Mouse (Mus musculus): ENCODE data around the gene Crybg1. TPM values are rescaled to one million over a fixed set of nuclear protein-coding genes. Genes with fewer than 3 reads are reported as not detected.
A peak's percentile ranks its signal among the peaks of the same experiment; 100 is the strongest.

Gene Crybg1
- 0.79 and 0.95 TPM in 2 replicates for polyA plus RNA-seq (2016; fragmentation: Nextera tagmentation; extraction: Ambion mirVana)

GRCm38 (mm10) chr10:44148337-44149317 is at the start of gene Crybg1:
TSS of gene Crybg1 (minus strand) at chr10:44148853.
- Histone ChIP-seq H3K27ac (no peak within 1 kb of the TSS), H3K9ac (peak within 1 kb of the TSS; percentile 47; the same call in 1 of the 2 replicates), H3K4me1 (peaks cover 9% of the 10 kb centered on the region; the same call in 1 of the 2 replicates), H3K4me3 (peak within 1 kb of the TSS; percentile 45), H3K36me3 (no peaks in the 10 kb centered on the region), H3K4me2 (replicated peaks) (peak within 1 kb of the TSS; percentile 83), H3K27me3 (peaks cover 8% of the 10 kb centered on the region), H3K9me3 (no peaks in the 10 kb centered on the region)
- ATAC-seq (ENCODE audit: insufficient number of reproducible peaks, insufficient read depth, low FRiP score, low TSS enrichment), result peak; percentile 80; the same call in 1 of the 2 replicates
- 4% methylated on average over 52 of the region's 53 CpGs for WGBS

GRCm38 (mm10) chr10:44177365-44177764 is 28.7 kb upstream of the Crybg1 start:
- Histone ChIP-seq H3K9me3 (no peaks in the 10 kb centered on the region), H3K4me3 (no peak overlapping the region), H3K27ac (no peak overlapping the region), H3K9ac (no peak overlapping the region), H3K4me1 (no peaks in the 10 kb centered on the region), H3K4me2 (replicated peaks) (no peak overlapping the region), H3K36me3 (no peaks in the 10 kb centered on the region), H3K27me3 (no peaks in the 10 kb centered on the region)
- no peak for ATAC-seq (ENCODE audit: insufficient number of reproducible peaks, insufficient read depth, low FRiP score, low TSS enrichment)
- WGBS, result 0% methylated on average over 1 of the region's 1 CpGs

- no peak for ATAC-seq (ENCODE audit: insufficient number of reproducible peaks, insufficient read depth, low FRiP score, low TSS enrichment)
- H3K4me1 ChIP-seq, result no peaks in the 10 kb centered on the region
- H3K36me3 ChIP-seq, result no peaks in the 10 kb centered on the region
- no peak overlapping the region for H3K9ac ChIP-seq
- H3K27me3 ChIP-seq, result no peaks in the 10 kb centered on the region
- H3K4me3 ChIP-seq, result no peak overlapping the region
- no peak overlapping the region for H3K4me2 ChIP-seq (replicated peaks)
- no peak overlapping the region for H3K27ac ChIP-seq
- H3K9me3 ChIP-seq, result no peaks in the 10 kb centered on the region
These were observed 27.9 kb upstream of the Crybg1 start for GRCm38 (mm10) chr10:44176548-44176947.

GRCm38 (mm10) chr10:44176120-44176519 is 27.5 kb upstream of the Crybg1 start:
- no peak overlapping the region for H3K9ac ChIP-seq
- H3K27me3 ChIP-seq, result no peaks in the 10 kb centered on the region
- no peak overlapping the region for H3K27ac ChIP-seq
- no peaks in the 10 kb centered on the region for H3K36me3 ChIP-seq
- no peaks in the 10 kb centered on the region for H3K9me3 ChIP-seq
- WGBS, result 89% methylated on average over 5 of the region's 5 CpGs
- H3K4me1 ChIP-seq, result no peaks in the 10 kb centered on the region
- H3K4me3 ChIP-seq, result no peak overlapping the region
- no peak for ATAC-seq (ENCODE audit: insufficient number of reproducible peaks, insufficient read depth, low FRiP score, low TSS enrichment)
- no peak overlapping the region for H3K4me2 ChIP-seq (replicated peaks)

GRCm38 (mm10) chr10:44170145-44170544 is 21.5 kb upstream of the Crybg1 start:
- WGBS, result 82% methylated on average over 12 of the region's 12 CpGs
- no peak overlapping the region for H3K9ac ChIP-seq

GRCm38 (mm10) chr10:44167061-44167460 is 18.4 kb upstream of the Crybg1 start:
- ATAC-seq (ENCODE audit: insufficient number of reproducible peaks, insufficient read depth, low FRiP score, low TSS enrichment), result no peak
- 70% methylated on average over 5 of the region's 5 CpGs for WGBS
- Histone ChIP-seq H3K36me3 (no peaks in the 10 kb centered on the region), H3K4me3 (no peak overlapping the region), H3K4me2 (replicated peaks) (no peak overlapping the region), H3K4me1 (no peaks in the 10 kb centered on the region), H3K27me3 (no peaks in the 10 kb centered on the region), H3K27ac (no peak overlapping the region), H3K9me3 (no peaks in the 10 kb centered on the region), H3K9ac (no peak overlapping the region)

More at GRCm38 (mm10) chr10:44170145-44170544, 21.5 kb upstream of the Crybg1 start:
- Histone ChIP-seq H3K27ac (no peak overlapping the region), H3K36me3 (no peaks in the 10 kb centered on the region), H3K4me2 (replicated peaks) (no peak overlapping the region), H3K4me3 (no peak overlapping the region), H3K4me1 (no peaks in the 10 kb centered on the region), H3K27me3 (no peaks in the 10 kb centered on the region), H3K9me3 (no peaks in the 10 kb centered on the region)
- ATAC-seq (ENCODE audit: insufficient number of reproducible peaks, insufficient read depth, low FRiP score, low TSS enrichment), result no peak

GRCm38 (mm10) chr10:44164258-44164975 is 15.8 kb upstream of the Crybg1 start:
- Histone ChIP-seq H3K9me3 (no peaks in the 10 kb centered on the region), H3K9ac (no peak overlapping the region), H3K4me2 (replicated peaks) (no peak overlapping the region), H3K36me3 (no peaks in the 10 kb centered on the region), H3K27ac (no peak overlapping the region), H3K4me1 (no peaks in the 10 kb centered on the region), H3K27me3 (no peaks in the 10 kb centered on the region), H3K4me3 (no peak overlapping the region)
- 70% methylated on average over 8 of the region's 8 CpGs for WGBS
- ATAC-seq (ENCODE audit: insufficient number of reproducible peaks, insufficient read depth, low FRiP score, low TSS enrichment), result no peak

GRCm38 (mm10) chr10:44163028-44163427 is 14.4 kb upstream of the Crybg1 start:
- Histone ChIP-seq H3K36me3 (no peaks in the 10 kb centered on the region), H3K4me2 (replicated peaks) (no peak overlapping the region), H3K9me3 (no peaks in the 10 kb centered on the region), H3K27me3 (no peaks in the 10 kb centered on the region), H3K4me3 (no peak overlapping the region), H3K9ac (no peak overlapping the region), H3K27ac (no peak overlapping the region), H3K4me1 (no peaks in the 10 kb centered on the region)
- WGBS, result 85% methylated on average over 4 of the region's 4 CpGs
- no peak for ATAC-seq (ENCODE audit: insufficient number of reproducible peaks, insufficient read depth, low FRiP score, low TSS enrichment)

- Histone ChIP-seq H3K4me3 (no peak overlapping the region), H3K9me3 (no peaks in the 10 kb centered on the region), H3K4me2 (replicated peaks) (no peak overlapping the region), H3K27me3 (no peaks in the 10 kb centered on the region), H3K9ac (no peak overlapping the region), H3K4me1 (no peaks in the 10 kb centered on the region), H3K27ac (no peak overlapping the region), H3K36me3 (no peaks in the 10 kb centered on the region)
- 59% methylated on average over 4 of the region's 4 CpGs for WGBS
- ATAC-seq (ENCODE audit: insufficient number of reproducible peaks, insufficient read depth, low FRiP score, low TSS enrichment), result no peak
These were observed 11.5 kb upstream of the Crybg1 start for GRCm38 (mm10) chr10:44160150-44160549.

GRCm38 (mm10) chr10:44157489-44157888 is 8.8 kb upstream of the Crybg1 start:
- H3K4me1 ChIP-seq, result no peaks in the 10 kb centered on the region
- no peaks in the 10 kb centered on the region for H3K9me3 ChIP-seq
- H3K27ac ChIP-seq, result no peak overlapping the region
- WGBS, result 41% methylated on average over 2 of the region's 2 CpGs
- no peak overlapping the region for H3K9ac ChIP-seq
- no peak overlapping the region for H3K4me3 ChIP-seq
- H3K27me3 ChIP-seq, result no peaks in the 10 kb centered on the region
- no peak overlapping the region for H3K4me2 ChIP-seq (replicated peaks)
- no peaks in the 10 kb centered on the region for H3K36me3 ChIP-seq
- ATAC-seq (ENCODE audit: insufficient number of reproducible peaks, insufficient read depth, low FRiP score, low TSS enrichment), result no peak

- Histone ChIP-seq H3K9ac (no peak overlapping the region), H3K9me3 (no peaks in the 10 kb centered on the region), H3K27ac (no peak overlapping the region), H3K4me3 (no peak overlapping the region), H3K4me1 (peaks cover 9% of the 10 kb centered on the region; the same call in 1 of the 2 replicates), H3K27me3 (peaks cover 8% of the 10 kb centered on the region), H3K36me3 (no peaks in the 10 kb centered on the region), H3K4me2 (replicated peaks) (no peak overlapping the region)
- 96% methylated on average over 2 of the region's 2 CpGs for WGBS
- no peak for ATAC-seq (ENCODE audit: insufficient number of reproducible peaks, insufficient read depth, low FRiP score, low TSS enrichment)
These were observed 1.8 kb upstream of the Crybg1 start for GRCm38 (mm10) chr10:44150501-44150900.
